Mouse (Mus musculus): ENCODE measurements around the gene Ephb6. TPM values are rescaled to one million over a fixed set of nuclear protein-coding genes. Genes with fewer than 3 reads are reported as not detected.

Ephb6 gene
- 63.2 TPM for polyA plus RNA-seq (2017; shearing (Covaris generic))

GRCm38 (mm10) chr6:41605061-41605793, at the start of gene Ephb6:
Gene Ephb6, plus strand, starts transcription at chr6:41605482.

GRCm38 (mm10) chr6:41636178-41636577, 30.9 kb downstream of the Ephb6 start, which contains the start of gene Trpv6:
Gene Trpv6, minus strand, starts transcription at chr6:41636405.

Other genes starting within 250 kb of the Ephb6 start
- gene Prss3, start 227.8 kb upstream of the Ephb6 start, polyA plus RNA-seq (2017; shearing (Covaris generic)) = not detected
- not detected for gene Gm5771, start 213.1 kb upstream of the Ephb6 start, polyA plus RNA-seq (2017; shearing (Covaris generic))
- not detected for gene Gm10334, start 159.3 kb upstream of the Ephb6 start, polyA plus RNA-seq (2017; shearing (Covaris generic))
- gene Prss1, start 146.6 kb upstream of the Ephb6 start, polyA plus RNA-seq (2017; shearing (Covaris generic)) = not detected
- 1.7 TPM for gene Prss2, start 83.7 kb upstream of the Ephb6 start, polyA plus RNA-seq (2017; shearing (Covaris generic))
- gene Trpv6, start 30.9 kb downstream of the Ephb6 start, polyA plus RNA-seq (2017; shearing (Covaris generic)) = 0.62 TPM
- gene Trpv5, start 75.3 kb downstream of the Ephb6 start, polyA plus RNA-seq (2017; shearing (Covaris generic)) = not detected
- not detected for gene Llcfc1, start 78.9 kb downstream of the Ephb6 start, polyA plus RNA-seq (2017; shearing (Covaris generic))
- gene Kel, start 98.9 kb downstream of the Ephb6 start, polyA plus RNA-seq (2017; shearing (Covaris generic)) = not detected
- gene Olfr459, start 169.7 kb downstream of the Ephb6 start, polyA plus RNA-seq (2017; shearing (Covaris generic)) = not detected
- not detected for gene Pip, start 242.1 kb downstream of the Ephb6 start, polyA plus RNA-seq (2017; shearing (Covaris generic))
- not detected for gene Sval2, start 247.5 kb downstream of the Ephb6 start, polyA plus RNA-seq (2017; shearing (Covaris generic))